Mouse (Mus musculus) erythroblast, embryonic 14.5 days (primary cell): ENCODE data around the gene Cdk18.

Experiments used
- GATA1 ChIP-seq: IDR thresholded peaks from 2 replicates; pipeline ENCODE4 v1.6.1; 2012; ENCODE audit warnings: low read length, inconsistent platforms, mixed read lengths
- TAL1 ChIP-seq: IDR thresholded peaks from 3 replicates; pipeline ENCODE4 v1.6.1; 2012; ENCODE audit warnings: low read length, inconsistent platforms, mixed read lengths

DNA sequence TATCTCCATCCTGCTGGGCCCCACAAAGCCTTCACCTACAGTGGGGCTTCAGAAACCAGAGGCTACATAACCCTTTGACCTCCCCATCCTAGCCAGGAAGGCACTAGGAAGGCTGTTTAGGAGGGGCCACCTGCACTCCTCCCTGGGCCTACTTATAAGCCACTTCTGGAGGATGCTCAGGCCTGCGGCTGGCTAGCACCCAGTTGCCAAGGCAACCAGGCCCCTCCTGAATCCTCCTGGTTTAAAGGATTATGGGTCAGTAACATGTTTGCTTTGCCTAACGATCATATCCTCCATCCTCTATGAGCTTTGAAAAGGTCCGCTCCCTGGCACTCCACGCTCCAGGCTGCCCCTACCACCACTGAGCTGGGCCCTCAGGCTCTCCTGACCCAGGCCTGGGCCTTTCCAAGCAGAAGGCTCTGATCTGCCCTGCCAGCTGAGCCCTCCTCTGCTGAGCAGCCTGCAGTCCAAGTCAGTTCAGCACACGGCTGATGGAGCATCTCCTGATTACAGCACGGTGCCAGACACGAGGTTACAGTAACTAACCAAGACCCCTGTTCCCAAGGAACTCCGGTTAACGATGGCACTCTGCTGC lies 16.0 kb downstream of the Cdk18 start:
- TF ChIP-seq TAL1 = no peak
- no peak for TF ChIP-seq GATA1
